Mouse (Mus musculus) adrenal gland, adult 18-20 months (tissue): Measurements from ENCODE around the gene Gtf2f2. TPM values are rescaled to one million over a fixed set of nuclear protein-coding genes. Genes with fewer than 3 reads are reported as not detected.
"Not testable (repeated sequence)": the region's sequence is repeated elsewhere in the genome, so short reads cannot be mapped to it uniquely, and the experiment has no call there.

Source experiments
- DNase-seq, 2 experiments: peaks; one replicate each; pipeline ENCODE4 v3.0.0; 2021 to 2022; ENCODE audit warnings: low spot score in 2 of 2
- total RNA-seq, 2 experiments: library from RNA; stranded (reverse); gene quantifications; 1 replicate in 1 of 2; 2 replicates in 1 of 2; pipeline ENCODE4 v1.2.3; 2021

Gene Gtf2f2
- total RNA-seq, 2 experiments from 2014 or later, result 24.7 to 26.6 TPM

GRCm38 (mm10) chr14:75931266-75931665 is 79.4 kb downstream of the Gtf2f2 start:
- no peak for DNase-seq

- DNase-seq, result not testable (repeated sequence)
Measured at GRCm38 (mm10) chr14:75929713-75930112, 81.0 kb downstream of the Gtf2f2 start.

GRCm38 (mm10) chr14:75923314-75924052 is 87.2 kb downstream of the Gtf2f2 start:
- DNase-seq, result no peak

- DNase-seq, result no peak
Measured at GRCm38 (mm10) chr14:75912665-75913064, 98.0 kb downstream of the Gtf2f2 start.

- DNase-seq, result no peak
Measured at GRCm38 (mm10) chr14:75911968-75912367, 98.7 kb downstream of the Gtf2f2 start.

GRCm38 (mm10) chr14:75906931-75907330 is 103.7 kb downstream of the Gtf2f2 start:
- DNase-seq, result no peak

- no peak for DNase-seq
Measured at GRCm38 (mm10) chr14:75904972-75905371, 105.7 kb downstream of the Gtf2f2 start.

- DNase-seq, result no peak
Measured at GRCm38 (mm10) chr14:75903131-75903530, 107.5 kb downstream of the Gtf2f2 start.

GRCm38 (mm10) chr14:75902013-75902412 is 108.7 kb downstream of the Gtf2f2 start:
- DNase-seq, result no peak

- no peak for DNase-seq
Measured at GRCm38 (mm10) chr14:75900793-75901499, 109.7 kb downstream of the Gtf2f2 start.

GRCm38 (mm10) chr14:75899566-75899965 is 111.1 kb downstream of the Gtf2f2 start:
- peak; percentile 83 to 84 for DNase-seq

- no peak for DNase-seq
Measured at GRCm38 (mm10) chr14:75892118-75892517, 118.5 kb downstream of the Gtf2f2 start.

- DNase-seq, result no peak
Measured at GRCm38 (mm10) chr14:75883873-75884272, 126.8 kb downstream of the Gtf2f2 start.

GRCm38 (mm10) chr14:75883330-75883729 is 127.3 kb downstream of the Gtf2f2 start:
- DNase-seq, result no peak

- no peak for DNase-seq
Measured at GRCm38 (mm10) chr14:75881856-75882255, 128.8 kb downstream of the Gtf2f2 start.

GRCm38 (mm10) chr14:75878980-75879379 is 131.7 kb downstream of the Gtf2f2 start:
- DNase-seq, result no peak

- DNase-seq, result no peak
Measured at GRCm38 (mm10) chr14:75877297-75877696, 133.4 kb downstream of the Gtf2f2 start.

- DNase-seq, result peak; percentile 78 to 79
Measured at GRCm38 (mm10) chr14:75876320-75877043, 134.2 kb downstream of the Gtf2f2 start.

- DNase-seq, result peak in 1 of 2 experiments; percentile 31
Measured at GRCm38 (mm10) chr14:75873612-75874011, 137.1 kb downstream of the Gtf2f2 start.

GRCm38 (mm10) chr14:75871750-75872149 is 138.9 kb downstream of the Gtf2f2 start:
- DNase-seq, result no peak

- DNase-seq, result no peak
Measured at GRCm38 (mm10) chr14:75871111-75871510, 139.6 kb downstream of the Gtf2f2 start.

- no peak for DNase-seq
Measured at GRCm38 (mm10) chr14:75870631-75871030, 140.0 kb downstream of the Gtf2f2 start.
